Mouse (Mus musculus) intestine, embryonic 16.5 days (tissue): ENCODE data around the gene Dnajc6. TPM values are rescaled to one million over a fixed set of nuclear protein-coding genes. Genes with fewer than 3 reads are reported as not detected.

Experiments
- ATAC-seq: fragments of 200-750 bp; cut with Nextera tagmentation; 2 replicates; pipeline ENCODE4 v1.8.0; 2017; ENCODE audit warnings: moderate TSS enrichment, moderate library complexity
- H3K27ac ChIP-seq: fragments of 300-500 bp; sonication (generic); 2 replicates; pipeline ENCODE4 v1.5.1; 2014; ENCODE audit warnings: mild to moderate bottlenecking, low read length
- H3K27me3 ChIP-seq: fragments of 300-500 bp; sonication (generic); replicated peaks from 2 replicates; pipeline ENCODE4 v1.6.1; 2014; ENCODE audit warnings: low read length, control low read depth, mixed read lengths; ENCODE audit not compliant: control insufficient read depth, insufficient read depth
- H3K36me3 ChIP-seq: fragments of 300-500 bp; sonication (generic); 2 replicates; pipeline ENCODE4 v1.6.1; 2014; ENCODE audit warnings: low read length, control low read depth; ENCODE audit not compliant: control insufficient read depth, insufficient read depth
- H3K4me1 ChIP-seq: fragments of 300-500 bp; sonication (generic); 2 replicates; pipeline ENCODE4 v1.6.1; 2014; ENCODE audit warnings: low read length, control low read depth, mixed read lengths; ENCODE audit not compliant: control insufficient read depth, insufficient read depth
- H3K4me2 ChIP-seq: fragments of 300-500 bp; sonication (generic); 2 replicates; pipeline ENCODE4 v1.6.1; 2014; ENCODE audit warnings: low read depth, low read length, control low read depth
- H3K4me3 ChIP-seq: fragments of 300-500 bp; sonication (generic); 2 replicates; pipeline ENCODE4 v1.5.1; 2014; ENCODE audit warnings: mild to moderate bottlenecking, low read length
- H3K9ac ChIP-seq: fragments of 300-500 bp; sonication (generic); 2 replicates; pipeline ENCODE4 v1.6.1; 2014; ENCODE audit warnings: low read depth, low read length
- H3K9me3 ChIP-seq: fragments of 300-500 bp; sonication (generic); 2 replicates; pipeline ENCODE4 v1.6.1; 2016; ENCODE audit warnings: low read length, control low read depth; ENCODE audit not compliant: control insufficient read depth
- WGBS: fragments of 180-500 bp; shearing (Covaris S2); extraction: QIAGEN DNeasy Blood & Tissue Kit; methylation state at CpG from one replicate; pipeline ENCODE4 v1.1.7; 2014; 5-methylcytosine and 5-hydroxymethylcytosine counted together
- polyA plus RNA-seq: library from polyadenylated mRNA; unstranded; fragments of >200 nt; fragmentation: Nextera tagmentation; extraction: Ambion mirVana; gene quantifications from 2 replicates; pipeline ENCODE4 v1.2.1, GENCODE M21; 2015

Dnajc6 gene
- polyA plus RNA-seq, 1 experiment from 2014 or later: 1.1 TPM

GRCm38 (mm10) chr4:101592466-101592865 is 96.0 kb downstream of the Dnajc6 start:
- no peak overlapping the region for H3K9ac ChIP-seq
- 83% methylated on average over 3 of the region's 3 CpGs for WGBS
- 0 out of 2 replicates have a peak, but pooled peaks cover 3% of the 10 kb centered on the region for H3K9me3 ChIP-seq
- no peaks in the 10 kb centered on the region for H3K27me3 ChIP-seq
- no peak for ATAC-seq
- H3K36me3 ChIP-seq: no peaks in the 10 kb centered on the region
- H3K27ac ChIP-seq: no peak overlapping the region
- no peak overlapping the region for H3K4me2 ChIP-seq
- no peak overlapping the region for H3K4me3 ChIP-seq
- H3K4me1 ChIP-seq: no peaks in the 10 kb centered on the region

- Histone ChIP-seq H3K27ac (no peak overlapping the region), H3K4me3 (no peak overlapping the region), H3K4me1 (no peaks in the 10 kb centered on the region), H3K36me3 (no peaks in the 10 kb centered on the region), H3K4me2 (no peak overlapping the region), H3K9me3 (no peaks in the 10 kb centered on the region), H3K27me3 (no peaks in the 10 kb centered on the region), H3K9ac (no peak overlapping the region)
- no peak for ATAC-seq
Observed at GRCm38 (mm10) chr4:101601758-101602157, 105.3 kb downstream of the Dnajc6 start.

GRCm38 (mm10) chr4:101603635-101604034 is 107.2 kb downstream of the Dnajc6 start:
- no peak overlapping the region for H3K9ac ChIP-seq
- no peaks in the 10 kb centered on the region for H3K9me3 ChIP-seq
- H3K27ac ChIP-seq: no peak overlapping the region
- no peak for ATAC-seq
- H3K4me1 ChIP-seq: no peaks in the 10 kb centered on the region
- WGBS: 73% methylated on average over 3 of the region's 3 CpGs
- H3K4me3 ChIP-seq: no peak overlapping the region
- no peaks in the 10 kb centered on the region for H3K27me3 ChIP-seq
- no peaks in the 10 kb centered on the region for H3K36me3 ChIP-seq
- H3K4me2 ChIP-seq: no peak overlapping the region

GRCm38 (mm10) chr4:101616520-101616919 is 120.1 kb downstream of the Dnajc6 start:
- Histone ChIP-seq H3K27me3 (no peaks in the 10 kb centered on the region), H3K4me2 (no peak overlapping the region)

GRCm38 (mm10) chr4:101617742-101618141 is 121.3 kb downstream of the Dnajc6 start:
- no peaks in the 10 kb centered on the region for H3K4me1 ChIP-seq
- ATAC-seq: no peak
- no peaks in the 10 kb centered on the region for H3K9me3 ChIP-seq
- no peak overlapping the region for H3K4me2 ChIP-seq
- H3K36me3 ChIP-seq: no peaks in the 10 kb centered on the region
- 64% methylated on average over 2 of the region's 2 CpGs for WGBS
- no peak overlapping the region for H3K27ac ChIP-seq
- H3K4me3 ChIP-seq: no peak overlapping the region
- H3K27me3 ChIP-seq: no peaks in the 10 kb centered on the region
- H3K9ac ChIP-seq: no peak overlapping the region

More at GRCm38 (mm10) chr4:101616520-101616919, 120.1 kb downstream of the Dnajc6 start:
- ATAC-seq: no peak
- Histone ChIP-seq H3K9me3 (no peaks in the 10 kb centered on the region), H3K36me3 (no peaks in the 10 kb centered on the region), H3K27ac (no peak overlapping the region), H3K4me1 (no peaks in the 10 kb centered on the region), H3K9ac (no peak overlapping the region), H3K4me3 (no peak overlapping the region)
- 84% methylated on average over 5 of the region's 5 CpGs for WGBS

GRCm38 (mm10) chr4:101620206-101620605 is 123.8 kb downstream of the Dnajc6 start:
- Histone ChIP-seq H3K9me3 (no peaks in the 10 kb centered on the region), H3K4me3 (no peak overlapping the region), H3K4me2 (no peak overlapping the region), H3K9ac (no peak overlapping the region), H3K27me3 (no peaks in the 10 kb centered on the region), H3K27ac (no peak overlapping the region), H3K4me1 (no peaks in the 10 kb centered on the region), H3K36me3 (no peaks in the 10 kb centered on the region)
- 64% methylated on average over 2 of the region's 2 CpGs for WGBS
- no peak for ATAC-seq

- Histone ChIP-seq H3K27me3 (no peaks in the 10 kb centered on the region), H3K4me1 (no peaks in the 10 kb centered on the region), H3K36me3 (no peaks in the 10 kb centered on the region), H3K4me2 (no peak overlapping the region), H3K27ac (no peak overlapping the region), H3K9me3 (no peaks in the 10 kb centered on the region), H3K9ac (no peak overlapping the region), H3K4me3 (no peak overlapping the region)
- no peak for ATAC-seq
- WGBS: 85% methylated on average over 5 of the region's 5 CpGs
Observed at GRCm38 (mm10) chr4:101621241-101621640, 124.8 kb downstream of the Dnajc6 start.

- ATAC-seq: no peak
- no peaks in the 10 kb centered on the region for H3K27me3 ChIP-seq
- H3K9me3 ChIP-seq: no peaks in the 10 kb centered on the region
- no peak overlapping the region for H3K4me2 ChIP-seq
- H3K4me3 ChIP-seq: no peak overlapping the region
- H3K36me3 ChIP-seq: no peaks in the 10 kb centered on the region
- no peak overlapping the region for H3K9ac ChIP-seq
- WGBS: 90% methylated on average over 5 of the region's 5 CpGs
- no peaks in the 10 kb centered on the region for H3K4me1 ChIP-seq
- no peak overlapping the region for H3K27ac ChIP-seq
Observed at GRCm38 (mm10) chr4:101625278-101625677, 128.8 kb downstream of the Dnajc6 start.

- Histone ChIP-seq H3K4me3 (no peak overlapping the region), H3K9me3 (no peaks in the 10 kb centered on the region), H3K4me1 (no peaks in the 10 kb centered on the region), H3K27me3 (no peaks in the 10 kb centered on the region), H3K27ac (no peak overlapping the region), H3K9ac (no peak overlapping the region), H3K36me3 (no peaks in the 10 kb centered on the region), H3K4me2 (no peak overlapping the region)
- ATAC-seq: no peak
- 68% methylated on average over 2 of the region's 2 CpGs for WGBS
Observed at GRCm38 (mm10) chr4:101635596-101635995, 139.1 kb downstream of the Dnajc6 start.

GRCm38 (mm10) chr4:101637472-101637871 is 141.0 kb downstream of the Dnajc6 start:
- ATAC-seq: no peak
- H3K4me2 ChIP-seq: no peak overlapping the region
- no peak overlapping the region for H3K4me3 ChIP-seq
- no peaks in the 10 kb centered on the region for H3K4me1 ChIP-seq
- H3K9ac ChIP-seq: no peak overlapping the region
- H3K27ac ChIP-seq: no peak overlapping the region
- WGBS: 92% methylated on average over 1 of the region's 1 CpGs
- no peaks in the 10 kb centered on the region for H3K9me3 ChIP-seq
- no peaks in the 10 kb centered on the region for H3K36me3 ChIP-seq
- H3K27me3 ChIP-seq: no peaks in the 10 kb centered on the region
